Mouse (Mus musculus) limb, embryonic 11.5 days (tissue): ENCODE results near the gene 2210011C24Rik. TPM values are rescaled to one million over a fixed set of nuclear protein-coding genes. Genes with fewer than 3 reads are reported as not detected.

Experiments
- microRNA counts: library from miRNA; unstranded; fragments of <30 nt; microRNA quantifications from one replicate; lab custom pipeline; 2016
- microRNA-seq: library from miRNA; unstranded; fragments of <30 nt; microRNA quantifications from one replicate; pipeline ENCODE4, GENCODE M21; 2016
- polyA plus RNA-seq: library from polyadenylated mRNA; unstranded; fragments of >200 nt; fragmentation: Nextera tagmentation; extraction: Ambion mirVana; gene quantifications from 2 replicates; pipeline ENCODE4 v1.2.1, GENCODE M21; 2014

Gene 2210011C24Rik
- polyA plus RNA-seq, 1 experiment from 2014 or later, result 0.35 TPM

MicroRNAs within 50 kb of the gene (microRNA counts, 519-probe panel; counts per million panel counts)
- not detected for microRNA mmu-miR-1199 (lab: Ali Mortazavi, UCI)

Small RNA genes lying within 50 kb of the gene (microRNA-seq; reads per million reads assigned to microRNA genes)
- gene Mir1199 (not detected), gene Mir8111 (2.1 reads per million)

Other genes with a start within 250 kb of the 2210011C24Rik start
- gene Adgrl1, start 112.1 kb downstream of the 2210011C24Rik start, polyA plus RNA-seq, result 20.7 and 23.0 TPM in 2 replicates
- gene Gm10644, start 57.0 kb downstream of the 2210011C24Rik start, polyA plus RNA-seq, result 0.76 and 0.81 TPM in 2 replicates
- 81.8 and 84.1 TPM in 2 replicates for gene Asf1b, start 56.7 kb downstream of the 2210011C24Rik start, polyA plus RNA-seq
- gene Prkaca, start 39.2 kb downstream of the 2210011C24Rik start, polyA plus RNA-seq, result 145 and 156 TPM in 2 replicates
- 18.9 and 19.0 TPM in 2 replicates for gene Samd1, start 14.5 kb downstream of the 2210011C24Rik start, polyA plus RNA-seq
- 1.2 and 1.5 TPM in 2 replicates for gene 1700067K01Rik, start 10.7 kb downstream of the 2210011C24Rik start, polyA plus RNA-seq
- 1.1 and 2.1 TPM in 2 replicates for gene Palm3, start 9.3 kb upstream of the 2210011C24Rik start, polyA plus RNA-seq
- 0.20 and 0.27 TPM in 2 replicates for gene Il27ra, start 30.4 kb upstream of the 2210011C24Rik start, polyA plus RNA-seq
- gene Rln3, start 32.8 kb upstream of the 2210011C24Rik start, polyA plus RNA-seq, result not detected in 2 replicates
- gene Gm10643, start 53.0 kb upstream of the 2210011C24Rik start, polyA plus RNA-seq, result 1.2 and 1.3 TPM in 2 replicates
- 11.9 and 12.9 TPM in 2 replicates for gene Rfx1, start 54.7 kb upstream of the 2210011C24Rik start, polyA plus RNA-seq
- 13.4 and 15.2 TPM in 2 replicates for gene Dcaf15, start 92.6 kb upstream of the 2210011C24Rik start, polyA plus RNA-seq
- gene Podnl1, start 113.8 kb upstream of the 2210011C24Rik start, polyA plus RNA-seq, result 0.10 and 0.17 TPM in 2 replicates
- 15.2 and 15.7 TPM in 2 replicates for gene Cc2d1a, start 135.8 kb upstream of the 2210011C24Rik start, polyA plus RNA-seq
- gene 4930432K21Rik, start 135.9 kb upstream of the 2210011C24Rik start, polyA plus RNA-seq, result 0.61 and 0.89 TPM in 2 replicates
- gene Nanos3, start 173.0 kb upstream of the 2210011C24Rik start, polyA plus RNA-seq, result 4.3 and 4.9 TPM in 2 replicates
- 23.9 and 24.5 TPM in 2 replicates for gene Zswim4, start 224.9 kb upstream of the 2210011C24Rik start, polyA plus RNA-seq
- gene D8Ertd738e, start 237.5 kb upstream of the 2210011C24Rik start, polyA plus RNA-seq, result 361 and 375 TPM in 2 replicates
- 56.0 and 61.4 TPM in 2 replicates for gene Mri1, start 245.2 kb upstream of the 2210011C24Rik start, polyA plus RNA-seq